Mouse (Mus musculus) lung, adult 2 months (tissue): ENCODE measurements around the gene Chp1.

Experiments
- CTCF ChIP-seq: fragments of 200-500 bp; IDR thresholded peaks from 2 replicates; pipeline ENCODE4 v1.5.1; 2011; ENCODE audit warnings: mild to moderate bottlenecking, low read length, control low read depth; ENCODE audit not compliant: insufficient read depth
- POLR2A ChIP-seq: fragments of 200-500 bp; IDR thresholded peaks from 2 replicates; pipeline ENCODE4 v1.6.1; 2011; ENCODE audit warnings: low read depth, mild to moderate bottlenecking, control low read depth, low read length, borderline replicate concordance; ENCODE audit errors: extremely low read depth

GRCm38 (mm10) chr2:119520550-119520949 lies 26.9 kb upstream of the Chp1 start:
- TF ChIP-seq POLR2A (no peak), CTCF (no peak)
